Mouse (Mus musculus) liver, embryonic 15.5 days (tissue): ENCODE measurements around the gene Inf2. TPM values are rescaled to one million over a fixed set of nuclear protein-coding genes. Genes with fewer than 3 reads are reported as not detected.

Source experiments
- ATAC-seq: fragments of 200-750 bp; cut with Nextera tagmentation; 2 replicates; pipeline ENCODE4 v1.8.0; 2017; ENCODE audit warnings: moderate number of reproducible peaks, mild to moderate bottlenecking, moderate library complexity; ENCODE audit not compliant: insufficient read depth
- H3K27ac ChIP-seq: fragments of 300-500 bp; sonication (generic); replicated peaks from 2 replicates; pipeline ENCODE4 v1.5.1; 2015; ENCODE audit warnings: mild to moderate bottlenecking, inconsistent platforms
- H3K27me3 ChIP-seq: fragments of 300-500 bp; sonication (generic); 2 replicates; pipeline ENCODE4 v1.6.1; 2015; ENCODE audit warnings: mild to moderate bottlenecking, inconsistent platforms
- H3K36me3 ChIP-seq: fragments of 300-500 bp; sonication (generic); replicated peaks from 2 replicates; pipeline ENCODE4 v1.6.1; 2015; ENCODE audit warnings: moderate library complexity, mild to moderate bottlenecking, inconsistent platforms
- H3K4me1 ChIP-seq: fragments of 300-500 bp; sonication (generic); replicated peaks from 2 replicates; pipeline ENCODE4 v1.6.1; 2015; ENCODE audit warnings: inconsistent platforms
- H3K4me2 ChIP-seq: fragments of 300-500 bp; sonication (generic); 2 replicates; pipeline ENCODE4 v1.6.1; 2015; ENCODE audit warnings: moderate library complexity, mild to moderate bottlenecking, inconsistent platforms
- H3K4me3 ChIP-seq: fragments of 300-500 bp; sonication (generic); replicated peaks from 2 replicates; pipeline ENCODE4 v1.5.1; 2015; ENCODE audit warnings: mild to moderate bottlenecking, inconsistent platforms
- H3K9ac ChIP-seq: fragments of 300-500 bp; sonication (generic); 2 replicates; pipeline ENCODE4 v1.6.1; 2015; ENCODE audit warnings: moderate library complexity, mild to moderate bottlenecking, inconsistent platforms
- H3K9me3 ChIP-seq: fragments of 300-500 bp; sonication (generic); replicated peaks from 2 replicates; pipeline ENCODE4 v1.6.1; 2016; ENCODE audit warnings: inconsistent platforms
- WGBS: fragments of 180-500 bp; shearing (Covaris S2); methylation state at CpG from one replicate; pipeline ENCODE4 v1.1.7; 2015; ENCODE audit warnings: mixed read lengths; ENCODE audit not compliant: insufficient replicate concordance; 5-methylcytosine and 5-hydroxymethylcytosine counted together
- polyA plus RNA-seq: library from polyadenylated mRNA; unstranded; fragments of >200 nt; fragmentation: Nextera tagmentation; extraction: Ambion mirVana; gene quantifications from 2 replicates; pipeline ENCODE4 v1.2.1, GENCODE M21; 2015

Inf2 gene
- polyA plus RNA-seq, 1 experiment from 2014 or later, result 2.7 TPM

- Histone ChIP-seq H3K4me1 (no peaks in the 10 kb centered on the region), H3K27me3 (no peaks in the 10 kb centered on the region), H3K4me3 (no peak overlapping the region), H3K9me3 (no peaks in the 10 kb centered on the region), H3K9ac (no peak overlapping the region), H3K4me2 (no peak overlapping the region), H3K36me3 (no peaks in the 10 kb centered on the region), H3K27ac (no peak overlapping the region)
- 72% methylated on average over 8 of the region's 8 CpGs for WGBS
- ATAC-seq, result no peak
Observed at GRCm38 (mm10) chr12:112570160-112570559, 18.4 kb upstream of the Inf2 start.

DNA sequence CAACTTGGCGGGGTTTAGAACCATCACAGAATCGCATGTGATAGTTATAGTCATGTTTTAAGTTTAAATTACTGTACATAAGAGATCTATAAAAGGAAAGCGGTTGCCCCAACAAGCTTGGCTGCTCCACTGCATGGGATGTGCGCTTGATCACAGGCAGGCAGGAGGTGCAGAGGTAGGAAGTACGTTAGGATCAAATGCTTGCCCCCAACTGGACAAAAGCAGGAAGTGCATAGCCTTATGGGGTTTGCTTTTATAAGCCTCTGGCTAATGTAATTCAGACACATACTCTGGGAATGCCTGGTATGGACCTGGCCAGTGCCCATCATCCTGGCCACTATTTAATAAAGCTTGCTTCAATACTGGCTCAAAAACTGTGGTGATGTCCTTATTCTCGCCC lies 17.5 kb upstream of the Inf2 start:
- Histone ChIP-seq H3K4me1 (0 out of 2 replicates have a peak, but pooled peaks cover 6% of the 10 kb centered on the region), H3K27ac (no peak overlapping the region), H3K9ac (no peak overlapping the region), H3K9me3 (no peaks in the 10 kb centered on the region), H3K4me3 (no peak overlapping the region), H3K4me2 (no peak overlapping the region), H3K36me3 (no peaks in the 10 kb centered on the region), H3K27me3 (no peaks in the 10 kb centered on the region)
- 52% methylated on average over 6 of the region's 6 CpGs for WGBS
- ATAC-seq, result no peak

- Histone ChIP-seq H3K36me3 (no peaks in the 10 kb centered on the region), H3K4me3 (no peak overlapping the region), H3K27me3 (no peaks in the 10 kb centered on the region), H3K9me3 (no peaks in the 10 kb centered on the region), H3K9ac (no peak overlapping the region), H3K4me1 (peaks cover 27% of the 10 kb centered on the region; the same call in 1 of the 2 replicates), H3K27ac (no peak overlapping the region), H3K4me2 (no peak overlapping the region)
- no peak for ATAC-seq
- WGBS, result 37% methylated on average over 8 of the region's 8 CpGs
Observed at GRCm38 (mm10) chr12:112575274-112575986, 13.2 kb upstream of the Inf2 start.

DNA sequence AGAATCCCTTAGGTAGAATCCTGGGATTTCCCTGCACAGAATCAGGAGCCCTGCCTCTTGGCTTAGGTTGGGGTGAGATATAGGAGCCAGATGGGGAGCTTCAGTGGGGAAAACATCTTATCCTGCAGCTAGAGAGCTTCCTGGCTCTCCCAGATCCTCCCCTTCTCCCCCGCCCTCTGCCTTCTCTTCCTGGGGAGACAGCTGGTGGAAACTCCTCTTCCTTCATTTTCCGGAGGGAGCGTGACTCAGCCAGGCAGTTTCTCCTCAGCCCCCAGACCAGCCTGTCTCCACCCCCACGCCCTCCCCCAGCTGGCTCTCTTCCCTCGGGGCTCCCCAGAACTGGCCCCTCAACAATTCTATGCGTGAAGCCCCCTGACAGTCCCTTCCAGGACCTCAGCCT lies 12.2 kb upstream of the Inf2 start:
- peaks cover 36% of the 10 kb centered on the region for H3K4me1 ChIP-seq
- no peak overlapping the region for H3K9ac ChIP-seq

DNA sequence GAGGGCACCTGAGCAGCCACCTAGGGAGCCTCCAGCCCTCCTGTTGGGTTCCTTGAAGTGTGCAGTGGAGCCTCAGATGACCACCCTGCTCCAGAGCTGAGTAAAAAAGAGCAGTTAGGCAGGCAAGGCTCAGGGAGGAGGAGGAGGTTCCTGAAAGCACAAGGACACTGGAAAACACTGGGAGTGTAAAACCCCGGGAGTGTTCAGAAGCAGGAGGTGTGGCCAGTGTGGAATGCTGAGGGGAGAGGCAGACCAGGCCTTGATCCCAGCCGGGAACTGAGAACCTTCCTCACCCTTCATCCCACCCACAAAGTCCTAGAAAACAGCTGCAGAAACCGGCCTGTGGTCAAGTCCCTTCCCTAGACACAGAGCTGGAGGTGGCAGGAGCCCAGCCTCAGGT lies 11.8 kb upstream of the Inf2 start:
- 43% methylated on average over 3 of the region's 3 CpGs for WGBS
- no peak overlapping the region for H3K4me2 ChIP-seq
- no peaks in the 10 kb centered on the region for H3K27me3 ChIP-seq
- no peak overlapping the region for H3K27ac ChIP-seq
- H3K4me1 ChIP-seq, result peaks cover 40% of the 10 kb centered on the region
- H3K36me3 ChIP-seq, result no peaks in the 10 kb centered on the region
- H3K9me3 ChIP-seq, result no peaks in the 10 kb centered on the region
- H3K4me3 ChIP-seq, result no peak overlapping the region
- ATAC-seq, result no peak
- H3K9ac ChIP-seq, result no peak overlapping the region

More for the DNA sequence above, 12.2 kb upstream of the Inf2 start:
- no peaks in the 10 kb centered on the region for H3K9me3 ChIP-seq
- H3K4me2 ChIP-seq, result no peak overlapping the region
- no peaks in the 10 kb centered on the region for H3K27me3 ChIP-seq
- no peaks in the 10 kb centered on the region for H3K36me3 ChIP-seq
- no peak overlapping the region for H3K4me3 ChIP-seq
- no peak for ATAC-seq
- WGBS, result 41% methylated on average over 6 of the region's 6 CpGs
- no peak overlapping the region for H3K27ac ChIP-seq

- no peak for ATAC-seq
- 55% methylated on average over 6 of the region's 6 CpGs for WGBS
- no peak overlapping the region for H3K27ac ChIP-seq
- no peaks in the 10 kb centered on the region for H3K27me3 ChIP-seq
- H3K36me3 ChIP-seq, result no peaks in the 10 kb centered on the region
- no peak overlapping the region for H3K4me2 ChIP-seq
- no peak overlapping the region for H3K9ac ChIP-seq
- no peaks in the 10 kb centered on the region for H3K9me3 ChIP-seq
- no peak overlapping the region for H3K4me3 ChIP-seq
- H3K4me1 ChIP-seq, result peaks cover 43% of the 10 kb centered on the region
Observed at GRCm38 (mm10) chr12:112578296-112579090, 10.1 kb upstream of the Inf2 start.

DNA sequence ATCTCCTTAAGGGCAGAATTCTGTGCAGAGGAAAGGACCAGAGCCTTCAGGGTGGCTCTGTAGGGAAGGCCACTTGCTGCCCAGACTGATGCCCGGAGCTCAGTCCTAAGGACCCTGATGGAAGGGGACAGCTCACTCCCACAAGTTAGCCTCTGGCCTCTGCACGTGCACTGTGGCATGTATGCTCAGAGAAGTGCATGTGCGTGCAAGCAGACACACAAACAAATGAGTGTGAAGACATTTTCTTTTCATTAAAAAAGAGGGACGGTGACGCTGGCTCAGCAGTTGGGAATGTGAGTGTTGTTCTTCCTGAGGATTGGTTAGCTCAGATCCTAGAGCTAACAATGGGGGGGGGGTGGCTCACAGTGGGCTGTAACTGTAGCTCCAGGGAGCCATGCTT lies 9.2 kb upstream of the Inf2 start:
- no peak overlapping the region for H3K9ac ChIP-seq
- WGBS, result 56% methylated on average over 5 of the region's 5 CpGs
- no peaks in the 10 kb centered on the region for H3K27me3 ChIP-seq
- H3K36me3 ChIP-seq, result no peaks in the 10 kb centered on the region
- no peak overlapping the region for H3K4me3 ChIP-seq
- no peak overlapping the region for H3K4me2 ChIP-seq
- no peak for ATAC-seq
- H3K4me1 ChIP-seq, result peaks cover 43% of the 10 kb centered on the region
- no peak overlapping the region for H3K27ac ChIP-seq
- H3K9me3 ChIP-seq, result no peaks in the 10 kb centered on the region

DNA sequence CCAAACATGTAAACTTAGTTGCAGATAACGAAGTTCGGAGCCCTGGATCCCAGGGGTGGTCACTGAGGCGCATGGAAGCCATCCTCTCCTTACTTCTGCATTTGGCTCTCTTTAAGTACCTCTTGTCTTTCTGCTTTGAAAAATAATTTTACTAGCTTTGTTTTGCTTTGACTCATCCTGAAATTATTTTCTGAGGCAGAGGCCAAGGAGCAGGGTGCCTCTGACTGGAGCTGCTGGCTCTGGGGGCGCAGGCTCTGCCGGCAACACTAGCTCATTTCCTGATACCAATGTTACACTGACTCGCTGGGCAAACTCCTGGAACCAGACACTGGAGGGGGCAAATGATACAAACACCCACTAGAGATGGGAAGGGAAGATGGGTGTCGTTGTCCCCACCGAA lies 8.7 kb upstream of the Inf2 start:
- ATAC-seq, result no peak

DNA sequence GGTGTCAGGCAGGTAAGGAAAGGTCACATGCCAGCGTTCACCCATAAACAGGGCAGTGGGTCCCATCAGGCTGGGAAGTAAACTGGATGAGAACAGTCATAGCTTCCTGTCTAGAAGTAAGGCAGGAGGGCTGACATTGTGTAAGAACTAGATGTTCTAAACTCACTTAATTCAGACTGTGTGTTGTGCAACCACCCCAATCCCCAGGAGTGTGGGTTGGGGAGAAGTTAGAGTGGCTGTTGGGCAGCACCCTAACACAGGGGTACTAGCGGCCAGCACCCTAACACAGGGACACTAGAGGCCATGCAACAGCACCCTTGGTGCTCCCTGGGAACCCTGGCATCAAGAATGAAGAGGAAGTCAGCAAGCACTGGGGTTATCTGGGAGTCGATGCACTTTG lies 7.5 kb upstream of the Inf2 start:
- H3K27me3 ChIP-seq, result no peaks in the 10 kb centered on the region; the same call in 1 of the 2 replicates
- peak; percentile 29; the same call in 1 of the 2 replicates for ATAC-seq
- H3K9ac ChIP-seq, result no peak overlapping the region
- H3K4me1 ChIP-seq, result peaks cover 42% of the 10 kb centered on the region
- no peak overlapping the region for H3K4me2 ChIP-seq
- no peak overlapping the region for H3K4me3 ChIP-seq
- H3K9me3 ChIP-seq, result no peaks in the 10 kb centered on the region
- H3K36me3 ChIP-seq, result no peaks in the 10 kb centered on the region
- 34% methylated on average over 3 of the region's 3 CpGs for WGBS
- H3K27ac ChIP-seq, result peak overlapping the region; percentile 51

More for the DNA sequence above, 8.7 kb upstream of the Inf2 start:
- peaks cover 43% of the 10 kb centered on the region for H3K4me1 ChIP-seq
- no peak overlapping the region for H3K27ac ChIP-seq
- no peak overlapping the region for H3K4me2 ChIP-seq
- WGBS, result 66% methylated on average over 8 of the region's 8 CpGs
- H3K36me3 ChIP-seq, result no peaks in the 10 kb centered on the region
- H3K9me3 ChIP-seq, result no peaks in the 10 kb centered on the region
- H3K27me3 ChIP-seq, result no peaks in the 10 kb centered on the region
- no peak overlapping the region for H3K4me3 ChIP-seq
- H3K9ac ChIP-seq, result no peak overlapping the region

- WGBS, result 71% methylated on average over 7 of the region's 7 CpGs
- Histone ChIP-seq H3K9ac (no peak overlapping the region), H3K36me3 (no peaks in the 10 kb centered on the region), H3K9me3 (no peaks in the 10 kb centered on the region), H3K4me2 (no peak overlapping the region), H3K4me1 (peaks cover 54% of the 10 kb centered on the region), H3K27me3 (peaks cover 23% of the 10 kb centered on the region), H3K4me3 (no peak overlapping the region), H3K27ac (no peak overlapping the region)
- no peak for ATAC-seq
Observed at GRCm38 (mm10) chr12:112584954-112585353, 3.6 kb upstream of the Inf2 start.

DNA sequence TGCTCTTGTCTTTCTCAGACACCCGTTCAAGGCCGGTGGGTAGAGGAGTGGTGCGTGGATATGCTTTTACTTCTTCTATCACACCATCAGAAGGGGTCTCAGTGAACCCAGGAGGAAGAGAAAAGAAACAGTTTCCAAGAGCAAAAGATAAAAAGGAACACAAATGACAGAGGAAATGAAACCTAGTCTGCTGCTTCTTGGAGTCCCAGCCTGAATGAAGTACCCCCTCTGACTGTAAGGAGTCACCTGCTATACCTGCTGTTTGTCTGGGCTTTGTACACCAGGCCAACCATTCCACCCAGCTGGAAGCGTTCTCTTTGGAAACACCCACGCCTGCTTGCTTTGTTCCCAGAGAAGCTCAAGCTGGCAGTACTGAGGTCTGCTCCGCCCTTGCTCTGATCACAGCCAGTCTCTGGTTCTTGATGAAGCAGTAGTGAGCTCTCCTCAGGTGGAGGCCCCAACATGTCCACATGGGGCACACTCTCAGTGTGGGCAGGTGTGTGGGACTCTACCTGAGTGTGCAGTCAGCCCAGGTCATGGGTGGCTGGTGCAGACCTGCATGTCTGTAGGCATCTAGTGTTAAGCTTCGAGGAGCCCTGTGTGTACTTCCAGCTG lies 2.6 kb upstream of the Inf2 start:
- Histone ChIP-seq H3K9me3 (no peaks in the 10 kb centered on the region), H3K4me1 (peaks cover 53% of the 10 kb centered on the region), H3K4me3 (no peak overlapping the region), H3K27me3 (peaks cover 26% of the 10 kb centered on the region), H3K9ac (no peak overlapping the region), H3K36me3 (no peaks in the 10 kb centered on the region), H3K4me2 (no peak overlapping the region), H3K27ac (peak overlapping the region; percentile 82)
- ATAC-seq, result no peak
- WGBS, result 56% methylated on average over 7 of the region's 7 CpGs
